Mouse (Mus musculus) intestine, embryonic 15.5 days (tissue): Measurements from ENCODE around the gene Rrp12. TPM values are rescaled to one million over a fixed set of nuclear protein-coding genes. Genes with fewer than 3 reads are reported as not detected.
A peak's percentile ranks its signal among the peaks of the same experiment; 100 is the strongest.

Source experiments
- ATAC-seq: fragments of 200-750 bp; cut with Nextera tagmentation; 2 replicates; pipeline ENCODE4 v1.8.0; 2017; ENCODE audit warnings: moderate TSS enrichment, moderate library complexity
- H3K27ac ChIP-seq: fragments of 300-500 bp; sonication (generic); 2 replicates; pipeline ENCODE4 v1.5.1; 2015; ENCODE audit warnings: mild to moderate bottlenecking, inconsistent platforms
- H3K27me3 ChIP-seq: fragments of 300-500 bp; sonication (generic); replicated peaks from 2 replicates; pipeline ENCODE4 v1.6.1; 2015; ENCODE audit warnings: inconsistent platforms
- H3K36me3 ChIP-seq: fragments of 300-500 bp; sonication (generic); 2 replicates; pipeline ENCODE4 v1.6.1; 2015; ENCODE audit warnings: inconsistent platforms
- H3K4me1 ChIP-seq: fragments of 300-500 bp; sonication (generic); replicated peaks from 2 replicates; pipeline ENCODE4 v1.6.1; 2015; ENCODE audit warnings: inconsistent platforms
- H3K4me2 ChIP-seq: fragments of 300-500 bp; sonication (generic); replicated peaks from 2 replicates; pipeline ENCODE4 v1.6.1; 2015; ENCODE audit warnings: mild to moderate bottlenecking, inconsistent platforms
- H3K4me3 ChIP-seq: fragments of 300-500 bp; sonication (generic); replicated peaks from 2 replicates; pipeline ENCODE4 v1.5.1; 2015; ENCODE audit warnings: inconsistent platforms
- H3K9ac ChIP-seq: fragments of 300-500 bp; sonication (generic); 2 replicates; pipeline ENCODE4 v1.6.1; 2015; ENCODE audit warnings: inconsistent platforms
- H3K9me3 ChIP-seq: fragments of 300-500 bp; sonication (generic); 2 replicates; pipeline ENCODE4 v1.6.1; 2016; ENCODE audit warnings: inconsistent platforms
- WGBS: fragments of 180-500 bp; shearing (Covaris S2); methylation state at CpG from one replicate; pipeline ENCODE4 v1.1.7; 2015; 5-methylcytosine and 5-hydroxymethylcytosine counted together
- polyA plus RNA-seq: library from polyadenylated mRNA; unstranded; fragments of >200 nt; fragmentation: Nextera tagmentation; extraction: Ambion mirVana; gene quantifications from 2 replicates; pipeline ENCODE4 v1.2.1, GENCODE M21; 2015

Gene Rrp12
- polyA plus RNA-seq, 1 experiment from 2014 or later, result 18.1 TPM

DNA sequence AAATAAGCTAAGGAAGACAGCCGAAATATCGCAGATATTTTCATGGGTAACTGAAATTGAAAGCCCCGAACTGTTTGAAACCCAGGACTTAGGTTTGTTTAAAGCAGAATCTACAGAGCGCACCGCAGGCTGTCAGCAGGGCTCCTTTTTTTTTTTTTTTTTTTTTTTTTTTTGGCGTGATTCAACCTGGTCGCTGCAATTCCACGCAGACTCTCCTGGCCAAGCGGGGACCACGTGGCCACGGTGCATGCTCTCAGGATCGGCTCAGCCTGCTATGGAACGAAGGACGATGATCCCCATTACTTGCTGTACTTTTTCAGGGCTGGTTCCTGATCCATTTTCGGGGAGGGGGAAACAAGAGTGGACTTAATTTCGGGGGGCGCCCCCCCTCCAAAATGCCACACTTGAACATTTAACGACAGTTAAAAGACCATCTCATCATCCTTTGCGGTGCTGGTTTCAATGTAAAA, 64.8 kb downstream of the Rrp12 start:
- Histone ChIP-seq H3K27me3 (peaks cover 6% of the 10 kb centered on the region; the same call in 1 of the 2 replicates), H3K9me3 (no peaks in the 10 kb centered on the region), H3K36me3 (no peaks in the 10 kb centered on the region), H3K4me2 (peak overlapping the region; percentile 85), H3K4me3 (peak overlapping the region; percentile 72), H3K9ac (peak overlapping the region; percentile 73), H3K27ac (no peak overlapping the region), H3K4me1 (peaks cover 16% of the 10 kb centered on the region)
- ATAC-seq, result no peak
- WGBS, result under 1% methylated on average over 19 of the region's 19 CpGs

- peaks cover 16% of the 10 kb centered on the region for H3K4me1 ChIP-seq
- peak overlapping the region; percentile 73 for H3K9ac ChIP-seq
- under 1% methylated on average over 112 of the region's 112 CpGs for WGBS
- H3K4me3 ChIP-seq, result peak overlapping the region; percentile 72
- peak; percentile 76 for ATAC-seq
- H3K27ac ChIP-seq, result peak overlapping the region; percentile 91
- peaks cover 6% of the 10 kb centered on the region; the same call in 1 of the 2 replicates for H3K27me3 ChIP-seq
- H3K9me3 ChIP-seq, result no peaks in the 10 kb centered on the region
- no peaks in the 10 kb centered on the region for H3K36me3 ChIP-seq
- H3K4me2 ChIP-seq, result peak overlapping the region; percentile 85
These were observed 65.6 kb downstream of the Rrp12 start for GRCm38 (mm10) chr19:41830106-41831031.

GRCm38 (mm10) chr19:41829381-41830105, 66.4 kb downstream of the Rrp12 start, which contains the start of gene Frat1:
Gene Frat1 (plus strand): TSS chr19:41829970.
- under 1% methylated on average over 39 of the region's 39 CpGs for WGBS
- Histone ChIP-seq H3K4me2 (peak within 1 kb of the TSS; percentile 85), H3K4me1 (peaks cover 16% of the 10 kb centered on the region), H3K27ac (peak within 1 kb of the TSS; percentile 91), H3K4me3 (peak within 1 kb of the TSS; percentile 72), H3K27me3 (peaks cover 6% of the 10 kb centered on the region; the same call in 1 of the 2 replicates), H3K9me3 (no peaks in the 10 kb centered on the region), H3K36me3 (no peaks in the 10 kb centered on the region), H3K9ac (peak within 1 kb of the TSS; percentile 73)
- ATAC-seq, result peak; percentile 93

DNA sequence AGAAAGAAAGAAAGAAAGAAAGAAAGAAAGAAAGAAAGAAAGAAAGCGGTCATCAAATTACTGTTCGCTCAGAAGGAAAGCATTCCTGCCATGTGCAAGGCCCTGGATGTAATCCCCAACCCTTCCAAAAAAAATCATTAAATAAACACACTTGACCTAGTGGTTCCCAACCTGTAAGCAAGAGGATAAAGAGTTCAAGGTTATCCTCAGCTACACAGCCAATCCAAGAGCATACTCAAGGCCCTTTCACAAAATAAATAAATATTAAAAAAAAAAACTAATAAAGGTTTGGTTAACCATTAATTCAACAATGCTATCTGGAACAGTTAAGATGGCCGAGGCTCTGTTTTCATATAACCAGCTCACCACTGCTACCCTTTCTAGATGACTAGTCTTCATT, 67.0 kb downstream of the Rrp12 start:
- WGBS, result 61% methylated on average over 3 of the region's 3 CpGs

DNA sequence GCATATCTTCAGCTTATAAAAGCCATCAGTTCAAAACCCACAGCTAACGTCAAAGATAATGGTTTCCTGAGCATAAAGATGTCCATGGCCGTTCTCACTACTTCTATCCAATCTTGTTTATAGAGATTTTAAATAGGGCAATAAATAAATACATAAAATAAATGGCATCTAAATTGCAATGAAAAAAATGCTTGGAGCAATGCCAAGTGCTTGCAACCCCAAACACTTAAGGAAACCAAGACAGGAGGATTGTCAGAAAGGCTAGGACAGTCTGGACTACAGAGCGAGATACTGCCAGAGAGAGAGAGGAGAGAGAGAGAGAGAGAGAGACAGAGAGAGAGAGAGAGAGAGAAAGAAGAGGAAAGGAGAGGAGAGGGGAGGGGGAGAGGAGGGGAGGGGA, 69.4 kb downstream of the Rrp12 start:
- 68% methylated on average over 3 of the region's 3 CpGs for WGBS
- peaks cover 9% of the 10 kb centered on the region for H3K4me1 ChIP-seq
- ATAC-seq, result no peak

More for the DNA sequence above, 67.0 kb downstream of the Rrp12 start:
- Histone ChIP-seq H3K27me3 (peaks cover 6% of the 10 kb centered on the region; the same call in 1 of the 2 replicates), H3K4me3 (peak overlapping the region; percentile 72), H3K4me2 (peak overlapping the region; percentile 85), H3K9ac (no peak overlapping the region), H3K9me3 (no peaks in the 10 kb centered on the region), H3K4me1 (peaks cover 16% of the 10 kb centered on the region), H3K27ac (peak overlapping the region; percentile 30; the same call in 1 of the 2 replicates), H3K36me3 (no peaks in the 10 kb centered on the region)
- ATAC-seq, result no peak

DNA sequence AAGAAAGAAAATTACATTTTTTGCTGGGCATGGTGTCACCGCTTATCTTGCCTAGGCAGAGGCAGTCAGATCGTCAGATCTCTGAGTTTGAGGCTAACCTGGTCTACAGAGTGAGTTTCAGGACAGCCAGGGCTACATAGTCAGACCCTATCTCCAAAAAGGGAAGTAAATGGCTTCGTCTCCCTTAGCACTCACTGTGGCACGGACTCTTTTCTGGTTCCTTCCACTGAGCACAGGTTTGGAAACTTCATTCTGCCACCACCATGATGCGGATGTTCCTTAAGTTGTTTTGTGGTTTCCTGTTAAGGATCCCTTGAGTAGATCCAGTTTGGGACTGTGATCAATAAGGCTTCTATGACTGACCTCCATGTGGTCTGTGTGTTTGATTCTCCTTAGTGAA, 71.0 kb downstream of the Rrp12 start:
- Histone ChIP-seq H3K27ac (no peak overlapping the region), H3K9me3 (no peaks in the 10 kb centered on the region), H3K4me3 (no peak overlapping the region), H3K36me3 (no peaks in the 10 kb centered on the region), H3K4me1 (no peaks in the 10 kb centered on the region; the same call in 1 of the 2 replicates), H3K4me2 (no peak overlapping the region), H3K27me3 (no peaks in the 10 kb centered on the region), H3K9ac (no peak overlapping the region)
- 81% methylated on average over 5 of the region's 5 CpGs for WGBS
- ATAC-seq, result no peak

More for the DNA sequence above, 69.4 kb downstream of the Rrp12 start:
- Histone ChIP-seq H3K27me3 (no peaks in the 10 kb centered on the region), H3K9me3 (no peaks in the 10 kb centered on the region), H3K36me3 (no peaks in the 10 kb centered on the region), H3K27ac (no peak overlapping the region), H3K4me3 (no peak overlapping the region), H3K9ac (no peak overlapping the region), H3K4me2 (no peak overlapping the region)

GRCm38 (mm10) chr19:41822589-41822988, 73.4 kb downstream of the Rrp12 start:
- Histone ChIP-seq H3K9me3 (no peaks in the 10 kb centered on the region), H3K27ac (no peak overlapping the region), H3K4me2 (no peak overlapping the region), H3K27me3 (no peaks in the 10 kb centered on the region), H3K4me3 (no peak overlapping the region), H3K4me1 (no peaks in the 10 kb centered on the region), H3K36me3 (no peaks in the 10 kb centered on the region), H3K9ac (no peak overlapping the region)
- WGBS, result 88% methylated on average over 1 of the region's 1 CpGs
- ATAC-seq, result no peak

DNA sequence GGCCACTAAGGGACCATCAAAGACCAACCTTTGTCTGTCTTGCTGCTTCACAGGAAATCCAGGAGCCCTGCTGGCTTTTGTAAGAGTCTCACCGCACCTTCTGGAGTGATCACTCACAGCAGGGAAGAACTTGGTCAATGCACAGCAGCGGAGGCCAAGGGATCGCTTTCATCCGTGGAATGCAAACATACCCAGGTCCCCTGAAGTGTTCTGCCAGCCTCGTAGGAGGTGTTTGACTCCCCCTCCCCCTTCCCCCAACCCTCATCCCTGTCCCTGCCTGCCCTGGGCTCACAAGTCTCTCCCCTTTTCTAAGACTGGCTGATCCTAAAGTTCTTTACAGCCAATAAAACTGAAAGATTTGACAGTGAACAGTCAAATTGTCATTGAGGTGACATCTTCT, 74.5 kb downstream of the Rrp12 start:
- Histone ChIP-seq H3K4me1 (0 out of 2 replicates have a peak, but pooled peaks cover 5% of the 10 kb centered on the region), H3K4me2 (no peak overlapping the region), H3K9ac (no peak overlapping the region), H3K4me3 (no peak overlapping the region), H3K36me3 (no peaks in the 10 kb centered on the region), H3K9me3 (no peaks in the 10 kb centered on the region), H3K27me3 (no peaks in the 10 kb centered on the region), H3K27ac (no peak overlapping the region)
- ATAC-seq, result no peak
- 17% methylated on average over 5 of the region's 5 CpGs for WGBS

GRCm38 (mm10) chr19:41818749-41819148, 77.2 kb downstream of the Rrp12 start:
- H3K4me1 ChIP-seq, result 0 out of 2 replicates have a peak, but pooled peaks cover 5% of the 10 kb centered on the region
- no peaks in the 10 kb centered on the region for H3K9me3 ChIP-seq
- no peak overlapping the region for H3K27ac ChIP-seq
- ATAC-seq, result no peak
- no peaks in the 10 kb centered on the region for H3K27me3 ChIP-seq
- 86% methylated on average over 4 of the region's 4 CpGs for WGBS
- H3K4me2 ChIP-seq, result no peak overlapping the region
- H3K9ac ChIP-seq, result no peak overlapping the region
- no peak overlapping the region for H3K4me3 ChIP-seq
- H3K36me3 ChIP-seq, result no peaks in the 10 kb centered on the region

GRCm38 (mm10) chr19:41817325-41817724, 78.6 kb downstream of the Rrp12 start:
- no peak for ATAC-seq
- no peaks in the 10 kb centered on the region for H3K27me3 ChIP-seq
- no peak overlapping the region for H3K4me3 ChIP-seq
- no peak overlapping the region for H3K4me2 ChIP-seq
- H3K9ac ChIP-seq, result no peak overlapping the region
- WGBS, result 61% methylated on average over 10 of the region's 10 CpGs
- H3K4me1 ChIP-seq, result 0 out of 2 replicates have a peak, but pooled peaks cover 5% of the 10 kb centered on the region
- no peak overlapping the region for H3K27ac ChIP-seq
- no peaks in the 10 kb centered on the region for H3K9me3 ChIP-seq
- no peaks in the 10 kb centered on the region for H3K36me3 ChIP-seq

- WGBS, result 54% methylated on average over 5 of the region's 5 CpGs
- H3K36me3 ChIP-seq, result no peaks in the 10 kb centered on the region
- 0 out of 2 replicates have a peak, but pooled peaks cover 5% of the 10 kb centered on the region for H3K4me1 ChIP-seq
- ATAC-seq, result no peak
- H3K9ac ChIP-seq, result no peak overlapping the region
- no peak overlapping the region for H3K27ac ChIP-seq
- no peak overlapping the region for H3K4me2 ChIP-seq
- H3K4me3 ChIP-seq, result no peak overlapping the region
- H3K9me3 ChIP-seq, result no peaks in the 10 kb centered on the region
- H3K27me3 ChIP-seq, result no peaks in the 10 kb centered on the region
These were observed 79.1 kb downstream of the Rrp12 start for GRCm38 (mm10) chr19:41816915-41817314.

- no peaks in the 10 kb centered on the region for H3K36me3 ChIP-seq
- no peak for ATAC-seq
- H3K4me3 ChIP-seq, result no peak overlapping the region
- H3K9ac ChIP-seq, result no peak overlapping the region
- H3K4me2 ChIP-seq, result no peak overlapping the region
- 0 out of 2 replicates have a peak, but pooled peaks cover 5% of the 10 kb centered on the region for H3K4me1 ChIP-seq
- no peaks in the 10 kb centered on the region for H3K27me3 ChIP-seq
- H3K27ac ChIP-seq, result no peak overlapping the region
- H3K9me3 ChIP-seq, result no peaks in the 10 kb centered on the region
- WGBS, result 46% methylated on average over 5 of the region's 5 CpGs
These were observed 79.6 kb downstream of the Rrp12 start for GRCm38 (mm10) chr19:41816410-41816809.
